Mouse (Mus musculus): ENCODE data around the gene Olfr975. TPM values are rescaled to one million over a fixed set of nuclear protein-coding genes. Genes with fewer than 3 reads are reported as not detected.
"Not testable (repeated sequence)": the region's sequence is repeated elsewhere in the genome, so short reads cannot be mapped to it uniquely, and the experiment has no call there.

The Olfr975 gene
- not detected in 2 replicates for polyA plus RNA-seq (2014; fragmentation: Nextera tagmentation; extraction: Ambion mirVana)

- H3K4me3 ChIP-seq (ENCODE audit: low read depth, low read length) = no peak within 1 kb of the TSS
- no peak within 1 kb of the TSS for H3K4me2 ChIP-seq (ENCODE audit: low read depth, low read length)
- 63% methylated on average over 1 of the region's 1 CpGs for WGBS
- H3K36me3 ChIP-seq (replicated peaks; ENCODE audit: control insufficient read depth, insufficient read depth, low read depth, low read length) = no peaks in the 10 kb centered on the region
- H3K9me3 ChIP-seq (replicated peaks; ENCODE audit: control insufficient read depth, low read length) = no peaks in the 10 kb centered on the region
- H3K9ac ChIP-seq (replicated peaks; ENCODE audit: low read length) = no peak within 1 kb of the TSS
- ATAC-seq (replicated peaks; ENCODE audit: insufficient number of reproducible peaks, low FRiP score, low TSS enrichment, low read depth) (no peak), DNase-seq (ENCODE audit: low spot score) (no peak)
- no peaks in the 10 kb centered on the region for H3K27me3 ChIP-seq (ENCODE audit: control insufficient read depth, insufficient read depth, low read length)
- no peaks in the 10 kb centered on the region for H3K4me1 ChIP-seq (ENCODE audit: control insufficient read depth, insufficient read depth, low read length)
- no peak within 1 kb of the TSS for H3K27ac ChIP-seq (replicated peaks; ENCODE audit: low read depth, low read length)
Measured at GRCm38 (mm10) chr9:39951946-39952345, at the start of gene Olfr975. Gene Olfr975 (minus strand): TSS chr9:39952046.

GRCm38 (mm10) chr9:39991813-39992212, 40.0 kb upstream of the Olfr975 start, which contains the start of gene Olfr978:
Gene Olfr978 (plus strand): TSS chr9:39992113.
- no peak within 1 kb of the TSS for H3K27ac ChIP-seq (replicated peaks; ENCODE audit: low read depth, low read length)
- 67% methylated on average over 2 of the region's 2 CpGs for WGBS

GRCm38 (mm10) chr9:39976581-39977145, 24.8 kb upstream of the Olfr975 start:
- not testable (repeated sequence) for H3K4me3 ChIP-seq (ENCODE audit: low read depth, low read length); H3K9me3 ChIP-seq (replicated peaks; ENCODE audit: control insufficient read depth, low read length); H3K27me3 ChIP-seq (ENCODE audit: control insufficient read depth, insufficient read depth, low read length); H3K4me2 ChIP-seq (ENCODE audit: low read depth, low read length); H3K4me1 ChIP-seq (ENCODE audit: control insufficient read depth, insufficient read depth, low read length); DNase-seq (ENCODE audit: low spot score); H3K27ac ChIP-seq (replicated peaks; ENCODE audit: low read depth, low read length); H3K9ac ChIP-seq (replicated peaks; ENCODE audit: low read length); H3K36me3 ChIP-seq (replicated peaks; ENCODE audit: control insufficient read depth, insufficient read depth, low read depth, low read length); ATAC-seq (replicated peaks; ENCODE audit: insufficient number of reproducible peaks, low FRiP score, low TSS enrichment, low read depth)
- WGBS = 80% methylated on average over 1 of the region's 1 CpGs

More at GRCm38 (mm10) chr9:39991813-39992212, 40.0 kb upstream of the Olfr975 start, which contains the start of gene Olfr978:
- Histone ChIP-seq H3K4me3 (ENCODE audit: low read depth, low read length) (no peak within 1 kb of the TSS), H3K36me3 (replicated peaks; ENCODE audit: control insufficient read depth, insufficient read depth, low read depth, low read length) (no peaks in the 10 kb centered on the region), H3K9me3 (replicated peaks; ENCODE audit: control insufficient read depth, low read length) (no peaks in the 10 kb centered on the region), H3K9ac (replicated peaks; ENCODE audit: low read length) (no peak within 1 kb of the TSS), H3K27me3 (ENCODE audit: control insufficient read depth, insufficient read depth, low read length) (no peaks in the 10 kb centered on the region), H3K4me2 (ENCODE audit: low read depth, low read length) (no peak within 1 kb of the TSS), H3K4me1 (ENCODE audit: control insufficient read depth, insufficient read depth, low read length) (no peaks in the 10 kb centered on the region)
- no peak for DNase-seq (ENCODE audit: low spot score)
- ATAC-seq (replicated peaks; ENCODE audit: insufficient number of reproducible peaks, low FRiP score, low TSS enrichment, low read depth) = no peak

- H3K4me3 ChIP-seq (ENCODE audit: low read depth, low read length); H3K4me1 ChIP-seq (ENCODE audit: control insufficient read depth, insufficient read depth, low read length); H3K4me2 ChIP-seq (ENCODE audit: low read depth, low read length); ATAC-seq (replicated peaks; ENCODE audit: insufficient number of reproducible peaks, low FRiP score, low TSS enrichment, low read depth); DNase-seq (ENCODE audit: low spot score); H3K9ac ChIP-seq (replicated peaks; ENCODE audit: low read length); H3K36me3 ChIP-seq (replicated peaks; ENCODE audit: control insufficient read depth, insufficient read depth, low read depth, low read length); H3K27me3 ChIP-seq (ENCODE audit: control insufficient read depth, insufficient read depth, low read length); H3K27ac ChIP-seq (replicated peaks; ENCODE audit: low read depth, low read length); H3K9me3 ChIP-seq (replicated peaks; ENCODE audit: control insufficient read depth, low read length): not testable (repeated sequence)
- 78% methylated on average over 5 of the region's 9 CpGs for WGBS
Measured at GRCm38 (mm10) chr9:39961033-39961432, 9.2 kb upstream of the Olfr975 start, which contains the start of gene Olfr976. Gene Olfr976 (minus strand): TSS chr9:39961133.

GRCm38 (mm10) chr9:39937201-39937600, 14.6 kb downstream of the Olfr975 start, which contains the start of gene Olfr974:
Gene Olfr974 (plus strand): TSS chr9:39937501.
- H3K27ac ChIP-seq (replicated peaks; ENCODE audit: low read depth, low read length) = no peak within 1 kb of the TSS
- no peak for DNase-seq (ENCODE audit: low spot score)
- no peaks in the 10 kb centered on the region for H3K4me1 ChIP-seq (ENCODE audit: control insufficient read depth, insufficient read depth, low read length)
- no peaks in the 10 kb centered on the region for H3K9me3 ChIP-seq (replicated peaks; ENCODE audit: control insufficient read depth, low read length)
- 94% methylated on average over 1 of the region's 1 CpGs for WGBS
- H3K36me3 ChIP-seq (replicated peaks; ENCODE audit: control insufficient read depth, insufficient read depth, low read depth, low read length) = no peaks in the 10 kb centered on the region
- no peak for ATAC-seq (replicated peaks; ENCODE audit: insufficient number of reproducible peaks, low FRiP score, low TSS enrichment, low read depth)
- H3K9ac ChIP-seq (replicated peaks; ENCODE audit: low read length) = no peak within 1 kb of the TSS
- H3K4me2 ChIP-seq (ENCODE audit: low read depth, low read length) = no peak within 1 kb of the TSS
- H3K27me3 ChIP-seq (ENCODE audit: control insufficient read depth, insufficient read depth, low read length) = no peaks in the 10 kb centered on the region
- H3K4me3 ChIP-seq (ENCODE audit: low read depth, low read length) = no peak within 1 kb of the TSS

GRCm38 (mm10) chr9:39928837-39929236, 23.0 kb downstream of the Olfr975 start:
- not testable (repeated sequence) for H3K9me3 ChIP-seq (replicated peaks; ENCODE audit: control insufficient read depth, low read length); DNase-seq (ENCODE audit: low spot score); H3K27me3 ChIP-seq (ENCODE audit: control insufficient read depth, insufficient read depth, low read length); H3K4me1 ChIP-seq (ENCODE audit: control insufficient read depth, insufficient read depth, low read length); H3K4me2 ChIP-seq (ENCODE audit: low read depth, low read length); H3K36me3 ChIP-seq (replicated peaks; ENCODE audit: control insufficient read depth, insufficient read depth, low read depth, low read length); ATAC-seq (replicated peaks; ENCODE audit: insufficient number of reproducible peaks, low FRiP score, low TSS enrichment, low read depth); H3K27ac ChIP-seq (replicated peaks; ENCODE audit: low read depth, low read length); H3K4me3 ChIP-seq (ENCODE audit: low read depth, low read length); H3K9ac ChIP-seq (replicated peaks; ENCODE audit: low read length)
- 66% methylated on average over 1 of the region's 1 CpGs for WGBS

GRCm38 (mm10) chr9:39927975-39928836, 23.6 kb downstream of the Olfr975 start:
- not testable (repeated sequence) for H3K9ac ChIP-seq (replicated peaks; ENCODE audit: low read length); H3K27ac ChIP-seq (replicated peaks; ENCODE audit: low read depth, low read length); H3K4me1 ChIP-seq (ENCODE audit: control insufficient read depth, insufficient read depth, low read length); DNase-seq (ENCODE audit: low spot score); H3K36me3 ChIP-seq (replicated peaks; ENCODE audit: control insufficient read depth, insufficient read depth, low read depth, low read length); H3K4me3 ChIP-seq (ENCODE audit: low read depth, low read length); H3K4me2 ChIP-seq (ENCODE audit: low read depth, low read length); H3K27me3 ChIP-seq (ENCODE audit: control insufficient read depth, insufficient read depth, low read length); ATAC-seq (replicated peaks; ENCODE audit: insufficient number of reproducible peaks, low FRiP score, low TSS enrichment, low read depth); H3K9me3 ChIP-seq (replicated peaks; ENCODE audit: control insufficient read depth, low read length)
- WGBS = no CpG with 5 or more reads among the region's 4 CpGs

- Histone ChIP-seq H3K9ac (replicated peaks; ENCODE audit: low read length) (no peak overlapping the region), H3K27ac (replicated peaks; ENCODE audit: low read depth, low read length) (no peak overlapping the region), H3K4me2 (ENCODE audit: low read depth, low read length) (no peak overlapping the region), H3K4me3 (ENCODE audit: low read depth, low read length) (no peak overlapping the region), H3K4me1 (ENCODE audit: control insufficient read depth, insufficient read depth, low read length) (no peaks in the 10 kb centered on the region), H3K27me3 (ENCODE audit: control insufficient read depth, insufficient read depth, low read length) (no peaks in the 10 kb centered on the region), H3K9me3 (replicated peaks; ENCODE audit: control insufficient read depth, low read length) (no peaks in the 10 kb centered on the region), H3K36me3 (replicated peaks; ENCODE audit: control insufficient read depth, insufficient read depth, low read depth, low read length) (no peaks in the 10 kb centered on the region)
- DNase-seq (ENCODE audit: low spot score) (no peak), ATAC-seq (replicated peaks; ENCODE audit: insufficient number of reproducible peaks, low FRiP score, low TSS enrichment, low read depth) (no peak)
- 76% methylated on average over 3 of the region's 3 CpGs for WGBS
Measured at GRCm38 (mm10) chr9:39909939-39910338, 41.9 kb downstream of the Olfr975 start.
